20 mouse cellular contexts compared by ENCODE assay signal in genomic region chr6:120930450-120931306, GRCm38 (mm10). TPM values are rescaled to one million over a fixed set of nuclear protein-coding genes. Genes with fewer than 3 reads are reported as not detected.
DNase-seq lines count a peak whose midpoint lies in the region; ATAC-seq and TF ChIP-seq lines count a peak whose summit lies in the region.
"Had no signal": no experiment of that assay in that cellular context is flagged by ENCODE, and none has a peak within 500 bp of the region (broad histone marks: within the 10 kb centered on the region; RNA-seq: fewer than 3 reads in every experiment).

No protein-coding gene starts in this region.

- H3K9me3 ChIP-seq in liver, embryonic 12.5 days (replicated peaks) = no peaks in the 10 kb centered on the region
- H3K9me3 ChIP-seq in intestine, embryonic 16.5 days (ENCODE audit: control insufficient read depth, low read length) = no peaks in the 10 kb centered on the region
- H3K9me3 ChIP-seq in forebrain, embryonic 14.5 days (replicated peaks; ENCODE audit: control insufficient read depth, low read length) = no peaks in the 10 kb centered on the region
- H3K9me3 ChIP-seq: kidney, embryonic 15.5 days; midbrain, embryonic 12.5 days had no signal

- no peak for DNase-seq in liver
- peak; percentile 80 for DNase-seq in thymus, postnatal 25 days
- DNase-seq in right cerebral cortex, adult 18-20 months = no peak
- DNase-seq in B cell, adult 2 months = no peak
- DNase-seq in forebrain, embryonic 14.5 days (ENCODE audit: low spot score) = no peak
- DNase-seq: adrenal gland, postnatal 36 days; cerebellum, postnatal 25 days; heart, adult 18-20 months; heart, postnatal 36 days; lung, postnatal 10 days; retina, postnatal 1 day had no signal

- H3K4me3 ChIP-seq in liver, embryonic 12.5 days = no peak overlapping the region
- H3K4me3 ChIP-seq in intestine, embryonic 16.5 days (ENCODE audit: low read length) = no peak overlapping the region
- H3K4me3 ChIP-seq in small intestine, adult 2 months (ENCODE audit: low read depth, low read length) = no peak overlapping the region
- no peak overlapping the region for H3K4me3 ChIP-seq in forebrain, embryonic 14.5 days (ENCODE audit: low read depth, low read length)
- H3K4me3 ChIP-seq: kidney, embryonic 15.5 days; left cerebral cortex, adult 2 months; midbrain, embryonic 12.5 days; myocyte had no signal

- H3K4me2 ChIP-seq in liver, embryonic 12.5 days = no peak overlapping the region
- no peak overlapping the region for H3K4me2 ChIP-seq in intestine, embryonic 16.5 days (ENCODE audit: low read depth, low read length)
- H3K4me2 ChIP-seq in forebrain, embryonic 14.5 days (ENCODE audit: low read length) = no peak overlapping the region
- H3K4me2 ChIP-seq: kidney, embryonic 15.5 days; midbrain, embryonic 12.5 days had no signal

- peak; percentile 67 for ATAC-seq in liver, embryonic 12.5 days
- ATAC-seq in intestine, embryonic 16.5 days = peak; percentile 83
- no peak for ATAC-seq in forebrain, embryonic 14.5 days
- ATAC-seq: activated CD4-positive, CD25-positive, alpha-beta regulatory T cell, adult 4 months; hindbrain, embryonic 16.5 days had no signal

- peak overlapping the region; percentile 46 for H3K27ac ChIP-seq in liver, embryonic 12.5 days
- no peak overlapping the region for H3K27ac ChIP-seq in intestine, embryonic 16.5 days (ENCODE audit: low read length)
- peak overlapping the region; percentile 74 for H3K27ac ChIP-seq in small intestine, adult 2 months (ENCODE audit: insufficient read depth, low read depth, low read length)
- no peak overlapping the region for H3K27ac ChIP-seq in forebrain, embryonic 14.5 days (ENCODE audit: low read depth, low read length)
- H3K27ac ChIP-seq: kidney, embryonic 15.5 days; left cerebral cortex, adult 2 months; midbrain, embryonic 12.5 days had no signal

- H3K9ac ChIP-seq in liver, embryonic 12.5 days = no peak overlapping the region
- no peak overlapping the region for H3K9ac ChIP-seq in intestine, embryonic 16.5 days (ENCODE audit: low read depth, low read length)
- no peak overlapping the region for H3K9ac ChIP-seq in forebrain, embryonic 14.5 days (ENCODE audit: low read length)
- H3K9ac ChIP-seq: kidney, embryonic 15.5 days; midbrain, embryonic 12.5 days had no signal

- peaks cover 38% of the 10 kb centered on the region for H3K4me1 ChIP-seq in liver, embryonic 12.5 days
- H3K4me1 ChIP-seq in intestine, embryonic 16.5 days (ENCODE audit: control insufficient read depth, insufficient read depth, low read length) = peaks cover 8% of the 10 kb centered on the region; the same call in 1 of the 2 replicates
- peaks cover 32% of the 10 kb centered on the region for H3K4me1 ChIP-seq in small intestine, adult 2 months (ENCODE audit: control insufficient read depth, insufficient read depth, insufficient read length, low read length)
- H3K4me1 ChIP-seq in forebrain, embryonic 14.5 days (ENCODE audit: control insufficient read depth, insufficient read depth, low read length) = no peaks in the 10 kb centered on the region
- H3K4me1 ChIP-seq: midbrain, embryonic 12.5 days had no signal

- no peaks in the 10 kb centered on the region for H3K27me3 ChIP-seq in liver, embryonic 12.5 days (replicated peaks)
- no peaks in the 10 kb centered on the region for H3K27me3 ChIP-seq in intestine, embryonic 16.5 days (replicated peaks; ENCODE audit: control insufficient read depth, insufficient read depth, low read length)
- no peaks in the 10 kb centered on the region for H3K27me3 ChIP-seq in small intestine, adult 2 months (ENCODE audit: control insufficient read depth, insufficient read depth, low read length)
- no peaks in the 10 kb centered on the region for H3K27me3 ChIP-seq in forebrain, embryonic 14.5 days (replicated peaks; ENCODE audit: control insufficient read depth, insufficient read depth, low read length)
- H3K27me3 ChIP-seq: kidney, embryonic 15.5 days; midbrain, embryonic 12.5 days had no signal

- no peak for TF ChIP-seq POLR2A in small intestine, adult 2 months (IDR thresholded peaks at IDR 0.05; ENCODE audit: low read depth, low read length)

- peaks cover 56% of the 10 kb centered on the region for H3K36me3 ChIP-seq in liver, embryonic 12.5 days
- H3K36me3 ChIP-seq in intestine, embryonic 16.5 days (ENCODE audit: control insufficient read depth, insufficient read depth, low read length) = 0 out of 2 replicates have a peak, but pooled peaks cover 3% of the 10 kb centered on the region
- H3K36me3 ChIP-seq in small intestine, adult 2 months (ENCODE audit: control insufficient read depth, insufficient read depth, low read length) = peaks cover 6% of the 10 kb centered on the region
- peaks cover 26% of the 10 kb centered on the region; the same call in 1 of the 2 replicates for H3K36me3 ChIP-seq in forebrain, embryonic 14.5 days (ENCODE audit: control insufficient read depth, insufficient read depth, low read length)

- no peak for TF ChIP-seq CTCF in small intestine, adult 2 months (IDR thresholded peaks at IDR 0.05; ENCODE audit: extremely low read depth, insufficient read length, insufficient replicate concordance, low read depth, low read length)

- 59% methylated on average over 6 of the region's 6 CpGs for WGBS in liver, embryonic 12.5 days (ENCODE audit: insufficient replicate concordance)
- 63% methylated on average over 6 of the region's 6 CpGs for WGBS in intestine, embryonic 16.5 days
- 29% methylated on average over 6 of the region's 6 CpGs for WGBS in small intestine, adult 2 months
- WGBS in forebrain, embryonic 14.5 days = 92% methylated on average over 6 of the region's 6 CpGs

RNA-seq across cellular contexts. Expression of gene Bid, which starts 14.0 kb away (rescaled TPM):
- polyA plus RNA-seq in liver, embryonic 12.5 days (2016; fragmentation: Nextera tagmentation; extraction: Ambion mirVana) = 32.4 and 32.9 TPM in 2 replicates
- polyA plus RNA-seq in intestine, embryonic 16.5 days (2015; fragmentation: Nextera tagmentation; extraction: Ambion mirVana) = 22.6 and 23.7 TPM in 2 replicates
- polyA plus RNA-seq in small intestine, adult 2 months (2012; rRNA removed) = 2.1 and 10.7 TPM in 2 replicates
- polyA plus RNA-seq in forebrain, embryonic 14.5 days (2014; fragmentation: Nextera tagmentation; extraction: Ambion mirVana) = 28.9 and 29.5 TPM in 2 replicates

Comparison
In these comparisons a context has a peak if more than half of its experiments do, and no peak if none do; other contexts are left out.
1. H3K27ac ChIP-seq: peak in liver, embryonic 12.5 days (single experiment) and small intestine, adult 2 months (single experiment); none in intestine, embryonic 16.5 days (single experiment) and forebrain, embryonic 14.5 days (single experiment).